Mouse (Mus musculus): ENCODE results near the gene Vsnl1.

Gene Vsnl1

DNA sequence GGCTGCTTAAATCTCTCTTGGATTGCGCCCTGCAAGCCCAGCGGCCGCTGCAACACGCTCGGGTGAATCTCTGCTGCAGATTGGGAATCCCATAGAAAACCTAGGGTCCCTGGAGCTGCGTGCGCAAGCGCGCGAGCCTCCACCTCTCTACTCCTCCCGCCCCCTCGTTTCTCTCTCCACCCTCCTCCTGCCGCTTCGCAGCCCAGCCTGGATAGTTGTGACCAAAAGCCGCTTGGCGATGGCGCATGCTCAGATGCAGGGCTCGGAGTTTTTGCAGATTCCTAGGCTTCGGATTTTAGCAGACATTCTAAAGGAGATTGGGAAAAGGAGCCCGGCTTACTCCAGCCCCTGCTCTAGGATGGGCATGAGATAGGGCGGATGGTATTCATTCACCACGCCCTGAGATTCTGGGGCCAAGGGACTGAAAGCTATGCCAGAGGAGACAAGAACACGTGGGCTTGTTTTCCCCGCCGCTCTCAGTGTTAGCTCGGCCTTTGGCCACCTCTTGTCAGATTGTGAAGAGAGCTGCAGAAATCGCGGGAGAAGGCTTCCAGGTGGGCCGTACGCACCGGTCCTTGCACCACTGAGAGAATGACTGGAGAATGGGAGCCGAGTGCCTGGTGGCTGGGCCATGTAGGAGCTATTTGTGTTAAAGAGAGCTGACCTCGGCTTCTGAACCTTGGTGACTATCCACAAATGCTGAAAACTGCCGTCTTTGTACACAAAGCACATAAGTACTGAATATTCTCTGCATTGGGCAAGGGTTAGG is at the start of gene Vsnl1:
Gene Vsnl1, minus strand, starts transcription at position 117 of the 769 bp plus-strand sequence.
- CTCF ChIA-PET: no interaction called here

DNA sequence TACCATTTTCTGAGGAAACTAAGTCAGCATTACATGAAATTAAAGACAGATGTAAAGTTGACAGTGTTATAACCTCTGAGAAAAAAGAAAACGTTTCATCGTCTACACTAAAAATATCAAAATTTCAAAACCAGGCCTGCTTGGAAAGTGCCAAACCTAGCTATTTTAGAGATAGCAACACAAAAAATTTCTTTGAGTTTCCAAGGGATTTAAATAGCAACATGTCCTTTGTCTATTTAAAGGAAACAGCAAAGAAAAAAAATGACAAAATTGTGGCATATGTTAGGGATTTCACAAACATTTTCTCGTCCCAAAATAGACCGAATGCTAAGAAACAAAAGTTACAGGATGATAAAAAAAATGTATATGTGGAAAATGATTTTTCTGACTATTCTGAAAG is 20.2 kb upstream of the Vsnl1 start:
- CTCF ChIA-PET: no interaction called here

DNA sequence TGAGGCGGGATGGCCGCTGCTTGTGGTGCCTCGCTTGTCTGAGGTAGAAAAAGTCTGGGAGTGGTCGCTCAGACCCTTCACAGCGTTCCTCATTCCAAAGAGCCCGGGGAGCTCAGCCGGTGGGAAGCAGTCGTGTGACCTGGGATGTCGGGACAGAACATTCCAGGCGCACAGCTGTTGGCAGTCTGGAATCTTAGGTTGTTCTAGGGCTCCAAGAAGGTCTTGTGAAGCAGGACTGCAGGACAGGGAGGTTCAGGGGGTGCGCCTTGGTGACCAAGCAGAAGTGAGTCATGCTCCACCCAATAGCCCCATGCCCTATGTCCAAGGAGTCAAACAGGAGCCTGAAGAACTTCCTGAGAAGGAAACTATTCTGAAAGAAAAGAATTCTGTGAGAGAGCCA is 19.8 kb upstream of the Vsnl1 start:
- CTCF ChIA-PET: no interaction called here

DNA sequence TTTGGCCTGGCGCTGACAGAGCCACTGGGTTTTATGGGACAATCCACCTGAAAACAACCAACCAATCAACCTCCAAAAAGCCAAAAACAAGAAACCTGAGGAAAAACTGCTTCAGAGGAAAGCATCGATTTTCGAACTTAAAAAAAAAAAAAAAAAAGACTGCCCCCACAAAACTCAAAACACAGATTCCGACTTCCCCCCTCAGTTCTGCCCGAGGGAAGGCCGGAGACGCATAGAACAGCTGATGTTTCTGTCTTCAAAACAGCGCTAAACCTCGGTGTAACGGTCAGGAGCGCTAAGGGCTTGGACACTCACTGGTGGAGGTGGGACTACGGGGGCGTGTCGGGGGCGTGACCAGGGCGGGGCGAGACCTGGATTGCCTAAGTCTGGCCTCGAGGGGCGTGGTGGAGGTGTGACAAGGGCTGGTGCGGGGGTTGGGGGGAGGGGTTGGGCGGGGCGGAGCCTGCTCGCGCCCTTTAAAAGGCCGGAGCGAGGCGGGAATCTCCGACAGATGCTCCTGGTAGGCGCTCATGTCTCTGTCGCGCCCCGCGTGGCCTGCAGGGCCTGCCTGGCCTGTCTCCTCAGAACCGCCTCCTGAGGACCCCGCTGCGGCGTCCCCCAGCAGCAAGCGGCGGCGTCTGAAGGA is 19.3 kb upstream of the Vsnl1 start, which contains the start of gene Rad51ap2:
Gene Rad51ap2, plus strand, starts transcription at position 531 of the 646 bp plus-strand sequence.
- CTCF ChIA-PET: no interaction called here

DNA sequence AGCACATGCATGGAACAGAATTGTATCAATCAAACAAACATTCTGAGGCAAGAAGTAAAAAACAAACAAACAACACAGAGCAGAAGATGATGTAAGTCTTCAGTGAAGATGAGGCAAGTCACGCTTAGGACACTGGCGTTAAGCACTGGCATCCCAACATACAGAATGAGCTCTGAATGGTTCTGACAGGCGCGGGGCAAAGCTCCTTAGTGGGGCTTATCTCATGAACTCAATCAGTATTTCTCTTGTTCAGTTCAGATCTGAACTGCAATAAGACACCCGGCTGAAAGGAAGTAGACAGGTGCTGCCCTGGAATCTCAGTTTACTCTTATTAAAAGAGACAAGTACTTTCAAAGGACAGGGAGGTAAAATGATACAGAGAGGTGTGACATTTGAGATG is 17.7 kb upstream of the Vsnl1 start:
- CTCF ChIA-PET: no interaction called here

DNA sequence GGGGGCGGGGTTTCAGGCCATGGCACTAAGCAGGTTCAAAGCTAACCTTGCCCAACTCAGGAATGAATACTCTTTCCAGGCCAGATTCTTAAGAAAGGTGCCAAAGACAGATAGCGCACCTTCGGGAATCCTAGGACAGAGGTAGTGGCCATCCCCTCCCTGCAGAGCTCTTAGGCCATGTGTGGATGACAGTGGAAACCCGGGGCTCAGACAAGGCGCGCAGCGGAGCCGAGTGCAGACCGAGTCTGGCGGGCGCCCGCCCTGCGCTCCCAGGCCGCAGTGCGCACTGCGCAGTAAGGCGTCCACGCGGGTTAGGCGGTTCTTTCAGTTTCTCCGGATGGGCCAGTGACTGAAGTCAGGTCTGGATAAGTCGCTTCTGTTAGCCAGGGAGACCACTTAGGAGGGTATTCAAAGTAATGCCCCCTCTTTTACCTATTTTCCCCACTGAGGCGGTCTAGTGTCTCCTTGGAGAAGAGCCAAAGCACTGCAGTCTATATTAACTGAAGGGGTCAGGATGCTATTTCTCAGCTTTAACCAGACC is 1.6 kb upstream of the Vsnl1 start:
- CTCF ChIA-PET: no interaction called here

DNA sequence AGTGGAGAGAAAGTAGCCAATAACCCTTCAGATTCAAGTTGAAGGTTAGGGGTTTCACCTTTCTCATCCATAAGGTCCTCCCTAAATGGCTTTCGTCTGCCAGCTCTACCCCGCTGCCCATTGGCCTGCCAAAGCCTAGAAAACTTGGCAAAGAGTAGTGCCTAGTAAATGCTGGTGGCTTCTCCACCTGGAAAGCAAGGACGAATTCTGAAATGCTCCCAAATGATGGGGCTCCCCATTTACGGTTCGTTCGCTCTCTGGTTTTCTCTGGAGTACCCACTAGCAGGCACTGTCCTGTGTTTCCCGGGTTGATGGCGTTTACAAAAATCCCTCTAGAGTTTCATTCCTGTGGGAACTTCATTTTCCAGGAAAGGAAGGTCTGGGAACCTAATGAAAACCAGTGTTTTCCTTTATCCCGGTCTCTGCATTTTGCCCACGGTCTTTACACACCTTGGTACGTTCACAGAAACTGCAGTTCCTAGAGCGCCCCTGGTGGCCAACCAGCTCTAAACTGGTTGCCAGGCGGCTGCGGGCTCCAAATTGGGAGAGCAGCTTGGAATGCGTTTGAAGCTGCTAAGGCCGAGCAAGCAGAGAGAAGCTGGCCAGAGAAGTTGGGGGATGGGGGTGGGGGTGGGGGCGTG is 973 bp upstream of the Vsnl1 start:
- CTCF ChIA-PET: no interaction called here

DNA sequence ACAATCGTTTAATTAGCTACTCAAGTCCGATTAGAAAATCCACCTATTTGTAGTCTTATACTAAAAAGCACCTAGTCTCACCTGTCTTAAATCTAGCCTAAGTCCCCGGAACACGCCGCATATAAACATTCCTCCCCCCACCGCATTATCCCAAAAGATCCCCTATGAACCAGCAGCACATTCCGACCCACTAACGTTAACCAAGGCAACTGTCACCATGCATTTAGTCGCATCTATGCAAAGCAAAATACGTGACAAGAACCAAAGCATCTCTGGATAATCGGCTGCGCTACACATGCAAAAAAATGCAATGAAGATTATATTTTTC is 426 bp downstream of the Vsnl1 start:
- CTCF ChIA-PET: no interaction called here

DNA sequence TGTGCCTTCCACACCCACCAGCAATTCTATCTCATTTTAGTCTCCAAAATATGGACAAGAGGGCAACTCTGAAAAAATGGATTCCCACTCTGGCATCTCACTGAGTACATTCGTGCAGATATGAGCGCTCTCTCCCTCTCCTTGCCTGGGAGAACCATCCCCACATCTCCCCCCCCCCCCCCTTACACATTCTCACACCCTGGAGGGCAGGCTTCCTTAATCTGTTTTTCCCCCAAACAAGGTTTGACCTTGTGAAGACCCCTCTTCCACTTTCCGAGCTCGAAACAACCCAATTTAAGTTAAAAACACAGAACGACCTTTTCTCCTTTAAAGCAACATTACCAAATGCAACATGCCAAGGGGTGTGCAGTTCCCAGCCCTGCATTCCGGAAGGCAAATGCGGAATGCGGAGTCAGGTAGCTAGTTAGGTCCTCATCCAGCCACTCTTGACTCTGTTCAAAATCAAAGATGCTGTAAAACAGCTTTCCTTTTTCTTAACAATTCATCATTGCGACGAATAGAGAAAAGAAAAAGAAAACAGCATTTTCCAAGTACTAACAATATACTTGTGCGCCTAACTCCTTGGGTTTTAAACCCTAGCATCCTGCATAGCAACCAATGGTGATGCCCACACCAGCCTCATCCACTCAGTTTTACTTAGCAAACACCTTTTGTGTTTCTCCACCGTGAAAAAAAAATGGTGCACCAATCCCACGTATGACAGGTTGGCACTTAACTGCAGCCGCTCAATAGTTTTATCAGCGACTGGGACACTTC is 979 bp downstream of the Vsnl1 start:
- CTCF ChIA-PET: no interaction called here

DNA sequence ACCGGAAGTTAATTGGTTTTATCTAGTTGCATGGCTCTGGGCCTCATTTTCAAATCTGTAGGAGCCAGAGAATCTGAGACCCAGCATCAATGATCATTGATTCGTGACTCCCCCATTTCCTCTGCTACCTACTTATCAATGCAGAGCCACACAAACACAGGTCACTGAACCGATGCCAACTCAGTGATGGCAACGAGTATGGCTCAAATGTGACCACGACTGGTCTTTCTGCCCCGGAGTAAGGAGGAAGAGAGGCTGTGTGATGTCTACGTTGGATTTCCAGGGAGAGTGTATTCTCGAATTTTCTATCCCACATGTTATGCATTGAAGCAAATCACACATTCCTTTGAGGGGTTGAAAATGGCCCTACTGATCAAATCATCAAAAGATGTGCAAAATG is 2.0 kb downstream of the Vsnl1 start:
- CTCF ChIA-PET: no interaction called here

DNA sequence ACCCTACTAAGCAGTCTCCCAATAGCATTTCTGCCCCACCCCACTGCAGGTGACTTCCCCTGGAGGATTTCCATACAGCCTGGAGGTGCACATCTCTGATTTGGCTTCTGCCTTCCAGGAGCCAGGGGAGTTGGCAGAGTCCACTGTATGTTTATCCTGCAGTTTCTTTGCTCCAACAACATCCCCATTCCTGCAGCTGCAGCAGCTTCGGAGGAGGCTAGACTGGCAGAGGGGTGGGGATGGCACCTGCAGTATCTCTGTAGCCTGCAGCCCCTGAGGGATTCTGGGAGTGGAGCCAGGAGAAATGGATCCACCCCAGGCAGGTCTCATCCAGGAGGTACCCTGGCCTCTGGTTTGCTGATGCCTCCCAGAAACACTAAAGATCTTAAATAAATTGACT is 2.7 kb downstream of the Vsnl1 start:
- CTCF ChIA-PET: no interaction called here

DNA sequence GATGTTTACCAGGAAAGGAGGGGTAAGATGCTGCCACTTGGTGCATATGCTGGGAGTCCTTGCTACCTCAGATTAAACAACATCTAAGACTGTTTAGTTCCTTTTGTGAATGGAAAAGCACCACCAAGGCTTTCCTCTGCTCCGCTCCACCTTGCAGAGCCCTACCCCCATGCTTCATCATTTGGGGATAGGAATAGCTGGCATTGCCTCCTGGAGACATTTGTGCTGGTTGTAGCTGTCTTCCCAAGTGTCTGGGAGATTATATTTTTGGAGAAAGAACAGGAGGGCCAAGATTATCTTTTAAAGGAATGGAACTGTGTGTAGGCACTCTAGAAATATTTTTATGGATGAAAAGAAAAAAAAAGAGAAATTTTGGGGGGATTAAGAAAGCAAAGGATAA is 3.3 kb downstream of the Vsnl1 start:
- CTCF ChIA-PET: no interaction called here

DNA sequence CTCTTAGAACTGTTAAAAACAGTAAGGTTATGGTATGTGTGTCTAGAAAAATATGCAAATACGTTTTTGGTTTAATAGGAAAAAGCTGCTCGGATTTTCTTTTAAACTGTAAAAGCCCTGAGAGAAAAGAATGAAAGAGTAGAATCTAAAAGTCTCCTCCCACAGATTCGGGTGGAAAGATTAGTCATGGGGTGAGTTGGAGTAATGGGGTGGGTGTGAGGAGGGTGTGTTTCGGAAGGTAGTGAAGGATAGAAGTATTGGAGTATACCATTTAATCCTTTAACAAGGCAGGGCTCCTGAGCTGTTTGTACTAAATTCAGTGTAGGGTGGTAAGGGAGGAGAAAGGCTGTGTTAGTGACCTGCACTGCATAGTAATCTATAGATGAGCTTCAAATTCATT is 9.0 kb downstream of the Vsnl1 start:
- CTCF ChIA-PET: no interaction called here

DNA sequence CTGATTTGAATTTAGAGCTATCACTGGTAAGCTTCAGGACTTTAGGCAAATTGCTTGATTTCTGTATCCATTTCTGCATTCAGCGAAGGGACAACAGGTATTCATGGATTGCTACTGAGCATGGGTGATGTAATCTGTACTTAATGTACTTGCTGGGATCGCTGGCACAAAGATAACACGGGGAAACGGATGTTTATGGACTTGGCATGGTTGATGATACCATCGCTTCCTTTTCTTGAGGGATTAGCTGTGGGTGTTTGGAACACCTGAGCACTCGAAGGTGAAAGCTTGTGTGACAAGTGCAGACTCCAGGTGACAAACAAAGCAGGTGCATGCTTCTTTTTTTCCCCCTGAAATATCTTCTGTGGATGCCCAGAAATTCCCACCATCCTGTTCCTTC is 18.3 kb downstream of the Vsnl1 start:
- CTCF ChIA-PET: no interaction called here

DNA sequence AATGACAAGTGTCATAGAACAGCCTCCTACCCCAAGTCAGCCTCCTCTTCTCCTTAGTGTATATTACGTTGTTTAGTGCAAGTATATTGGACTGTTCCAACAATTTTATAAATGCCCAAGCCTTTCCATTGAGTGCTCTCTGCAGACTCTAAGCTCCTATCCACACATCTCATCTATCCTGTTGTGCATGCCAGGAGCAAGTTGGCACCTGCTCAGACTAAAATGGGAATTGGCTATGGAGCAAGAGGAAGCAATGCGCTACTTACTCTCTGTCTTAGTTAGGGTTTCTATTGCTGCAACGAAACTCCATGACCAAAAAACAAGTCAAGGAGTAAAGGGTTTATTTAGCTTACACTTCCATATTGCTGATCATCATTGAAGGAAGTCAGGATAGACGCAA is 28.7 kb downstream of the Vsnl1 start:
- CTCF ChIA-PET: no interaction called here

DNA sequence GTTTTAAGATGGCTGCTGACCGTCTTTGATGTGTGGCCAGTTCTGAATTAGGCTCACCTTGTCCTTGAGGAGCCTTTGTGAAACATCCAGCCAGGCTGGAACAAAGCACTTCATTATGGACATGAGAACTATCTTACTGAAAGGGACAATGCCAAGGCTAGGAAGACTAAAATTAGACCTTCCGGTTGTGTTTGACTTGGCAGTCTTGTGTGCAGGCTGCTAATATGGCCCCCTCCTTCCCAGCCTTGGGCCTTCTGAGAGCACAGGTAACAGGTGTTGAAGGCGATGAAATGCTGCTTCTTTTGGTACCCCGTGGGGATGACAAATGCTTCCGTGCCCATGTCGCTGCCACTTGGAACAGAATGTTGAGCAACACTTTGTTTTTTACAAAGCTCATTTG is 37.6 kb downstream of the Vsnl1 start:
- CTCF ChIA-PET: interaction anchor here (0.6 kb wide), 1 partner anchor 351 kb away, joined by 4 read pairs; no protein-coding TSS in a partner anchor

DNA sequence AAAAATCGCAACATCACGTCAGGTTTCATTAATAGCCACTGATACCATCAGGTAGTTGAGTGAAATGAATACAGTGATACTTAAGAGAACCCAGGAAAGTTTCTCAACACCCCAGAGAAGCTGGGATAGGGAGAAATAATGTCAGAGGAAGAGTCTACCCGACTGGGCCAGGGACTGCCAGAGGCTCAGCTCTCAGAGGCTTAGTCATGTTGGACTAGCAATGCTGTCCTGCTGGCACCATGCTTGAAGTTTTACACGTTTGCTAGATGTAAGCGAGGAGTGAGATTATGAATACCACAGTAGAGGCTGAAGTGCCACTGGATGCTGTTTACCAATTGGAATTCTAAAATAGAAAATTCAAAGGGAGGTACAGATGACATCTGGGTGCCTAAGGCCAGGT is 39.4 kb downstream of the Vsnl1 start:
- CTCF ChIA-PET: no interaction called here

DNA sequence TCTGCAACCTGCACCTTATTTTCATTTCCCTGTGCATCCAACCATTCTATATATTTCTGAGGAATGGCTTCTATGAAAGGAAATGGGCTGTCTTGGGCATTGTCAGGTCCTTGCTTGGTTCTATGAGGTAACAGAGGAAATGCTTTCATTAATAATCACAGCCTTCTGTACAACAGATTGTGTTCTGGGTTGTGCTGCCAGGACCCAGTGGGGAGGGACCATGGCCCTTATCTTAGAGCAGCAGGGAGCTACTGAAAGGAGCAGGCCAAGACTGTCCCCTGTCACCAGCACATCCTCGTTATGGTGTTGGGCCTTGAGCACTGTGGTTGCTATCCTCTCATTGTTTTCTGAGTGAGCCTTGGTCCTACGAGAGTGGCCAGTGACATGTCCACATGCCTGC is 40.9 kb downstream of the Vsnl1 start:
- CTCF ChIA-PET: no interaction called here

DNA sequence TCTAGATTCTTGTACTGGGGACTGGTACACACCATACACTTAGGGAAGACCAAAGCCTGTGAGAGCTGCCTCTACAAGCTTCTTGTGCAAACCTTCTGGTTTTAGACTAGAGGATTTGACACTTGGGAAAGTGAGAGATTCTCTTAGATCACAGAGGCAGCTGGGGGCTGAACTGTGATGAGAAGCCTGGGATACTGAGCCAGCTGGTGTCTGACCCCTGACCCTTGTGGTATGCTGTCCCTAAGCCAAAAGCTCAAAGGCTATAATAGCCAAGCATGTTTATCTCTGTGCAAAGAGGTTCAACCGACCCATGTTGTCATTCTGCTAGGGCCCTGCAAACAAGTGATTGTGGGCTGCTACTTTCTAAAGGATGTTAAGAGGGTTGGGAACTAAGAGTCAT is 43.9 kb downstream of the Vsnl1 start:
- CTCF ChIA-PET: no interaction called here

DNA sequence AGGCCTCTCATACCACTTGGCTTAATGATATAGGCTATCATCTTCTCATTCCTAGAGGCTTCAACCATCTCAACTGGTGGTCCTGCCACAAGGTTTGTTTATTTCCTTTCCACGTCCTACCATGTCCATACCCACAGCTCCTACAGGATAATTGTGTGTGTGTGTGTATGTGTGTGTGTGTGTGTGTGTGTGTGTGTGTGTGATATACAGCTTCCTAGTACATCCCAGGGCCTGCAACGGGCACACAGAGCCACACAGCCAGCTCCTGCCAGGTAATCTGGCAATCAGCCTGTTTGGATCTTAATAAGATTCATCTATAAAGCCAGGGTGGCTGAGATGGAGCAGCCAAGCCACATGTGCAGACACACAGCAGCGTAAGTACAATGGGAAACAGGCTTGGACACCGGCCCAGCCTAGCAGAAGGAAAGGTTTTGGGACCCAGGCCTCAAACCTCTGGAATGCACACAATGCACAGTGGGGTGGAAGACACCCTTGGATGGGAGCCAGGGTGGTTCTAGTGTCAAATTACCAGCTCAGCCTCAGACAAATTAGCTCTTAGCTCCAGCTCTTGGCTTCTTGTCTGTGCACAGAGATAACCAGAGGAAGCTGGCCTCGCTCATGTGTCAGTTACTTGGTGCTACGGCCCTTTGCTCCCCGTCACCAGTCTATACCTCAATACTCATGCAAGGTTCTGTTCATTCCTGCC is 45.0 kb downstream of the Vsnl1 start:
- CTCF ChIA-PET: no interaction called here

DNA sequence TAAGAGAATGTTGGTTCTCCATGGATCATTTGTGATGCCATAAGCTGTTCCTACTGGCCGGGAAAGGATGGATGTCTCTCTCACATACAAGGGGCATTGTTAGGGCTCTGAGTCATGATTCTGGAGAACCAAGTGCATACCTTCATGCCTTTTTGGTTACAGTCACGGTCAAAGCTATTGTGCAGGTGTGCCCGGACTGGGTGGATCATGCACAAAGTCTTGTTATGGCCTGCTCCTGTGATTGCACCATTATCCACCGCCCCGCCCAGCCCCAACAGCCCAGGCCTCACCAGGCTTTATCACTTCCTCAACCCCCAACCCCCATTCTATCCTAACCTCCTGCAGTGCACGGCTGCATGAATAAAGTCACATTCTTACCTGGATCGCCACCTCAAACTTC is 47.3 kb downstream of the Vsnl1 start:
- CTCF ChIA-PET: no interaction called here

DNA sequence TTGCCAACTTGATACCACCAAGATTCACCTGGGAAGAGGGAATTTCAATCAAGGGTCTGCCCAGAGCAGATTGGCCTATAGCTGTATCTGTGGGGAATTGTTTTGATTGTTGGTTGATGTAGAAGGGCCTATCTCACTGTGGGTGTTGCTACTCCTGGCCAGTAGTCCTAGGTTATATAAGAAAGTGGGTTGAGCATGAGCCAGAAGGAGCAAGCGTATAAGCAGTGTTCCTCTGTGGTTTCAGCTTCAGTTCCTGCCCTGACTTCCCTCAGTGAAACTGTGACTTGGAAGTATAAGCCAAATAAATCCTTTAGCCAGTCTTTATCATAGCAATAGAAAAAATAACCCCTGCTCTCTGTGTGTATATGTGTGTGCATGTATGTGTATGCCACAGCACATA is 51.7 kb downstream of the Vsnl1 start:
- CTCF ChIA-PET: no interaction called here
